ENCODE assay signal across 8 mouse cellular contexts in the genomic region with DNA sequence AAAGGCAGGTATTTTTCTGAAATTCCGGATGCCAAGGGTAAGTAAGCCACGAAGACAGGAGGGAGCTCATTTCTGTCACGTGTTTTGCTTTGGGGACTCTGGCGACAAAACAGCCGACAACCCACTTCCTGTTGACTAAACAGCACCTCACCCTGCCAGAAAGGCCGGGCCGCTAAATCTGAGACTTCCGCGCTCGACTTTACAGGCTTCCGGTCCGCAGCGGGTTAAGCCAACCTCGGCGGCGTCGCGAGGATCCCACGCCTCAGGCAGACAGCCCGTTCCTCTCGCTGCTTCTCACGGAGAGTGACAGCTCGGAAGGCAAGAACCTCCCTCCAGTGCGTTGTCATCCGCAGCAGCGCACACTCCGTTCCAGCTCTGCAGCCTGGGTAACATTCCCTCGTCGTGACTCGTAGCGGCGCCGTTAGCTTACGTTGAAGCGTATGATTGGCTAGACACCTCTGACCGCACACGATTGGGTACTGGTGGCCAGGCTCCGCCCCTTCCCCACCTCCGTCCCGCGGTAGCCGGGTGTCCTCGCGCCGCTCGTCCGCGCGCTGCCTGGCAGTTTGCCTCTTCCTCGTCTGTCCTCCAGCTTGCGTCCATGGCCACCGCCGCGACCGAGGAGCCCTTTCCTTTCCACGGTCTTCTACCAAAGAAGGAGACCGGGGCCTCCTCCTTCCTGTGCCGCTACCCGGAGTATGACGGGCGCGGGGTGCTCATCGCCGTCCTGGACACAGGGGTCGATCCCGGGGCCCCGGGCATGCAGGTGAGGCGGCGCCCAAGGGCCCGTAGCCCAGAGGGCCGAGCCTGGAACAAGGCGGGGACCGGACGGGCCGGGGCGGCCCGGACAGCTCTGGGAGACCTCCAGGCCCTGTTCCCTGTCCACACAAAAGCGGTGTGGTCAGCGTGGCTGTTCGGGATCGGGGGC. TPM values are rescaled to one million over a fixed set of nuclear protein-coding genes. Genes with fewer than 3 reads are reported as not detected.
DNase-seq lines count a peak whose midpoint lies in the region; ATAC-seq and TF ChIP-seq lines count a peak whose summit lies in the region.

Gene Tpp2, plus strand, starts transcription at position 160 of the 928 bp plus-strand sequence.

- peak; percentile 100 for ATAC-seq in forebrain, embryonic 15.5 days (replicated peaks)
- ATAC-seq in neutrophil, adult 5-6 weeks (ENCODE audit: extremely low read depth, insufficient number of reproducible peaks, low FRiP score, poor library complexity, severe bottlenecking), result peak; percentile 98

- H3K36me3 ChIP-seq in ES-E14 (ENCODE audit: control insufficient read depth, insufficient read depth, low read length, poor library complexity, severe bottlenecking), result no peaks in the 10 kb centered on the region
- no peaks in the 10 kb centered on the region for H3K36me3 ChIP-seq in forebrain, embryonic 15.5 days

- no peak for TF ChIP-seq CTCF in lung, adult 2 months (IDR thresholded peaks at IDR 0.05; ENCODE audit: insufficient read depth, low read length)

- peak within 1 kb of the TSS; percentile 95 to 100 for H3K4me3 ChIP-seq in ES-E14 (ENCODE audit: insufficient read depth in 1 of 2, low read depth in 1 of 2, low read length in 2 of 2, poor library complexity in 1 of 2, severe bottlenecking in 1 of 2)
- H3K4me3 ChIP-seq in forebrain, embryonic 15.5 days, result peak within 1 kb of the TSS; percentile 78
- peak within 1 kb of the TSS; percentile 74 for H3K4me3 ChIP-seq in lung, adult 2 months (replicated peaks; ENCODE audit: extremely low read depth, low read depth, low read length)

- peak; percentile 96 for DNase-seq in ES-E14 (ENCODE audit: low read depth, low spot score)
- peak; percentile 98 for DNase-seq in cerebellum, adult 11-12 months
- peak; percentile 96 for DNase-seq in heart, postnatal 25 days (ENCODE audit: low spot score)
- peak; percentile 98 to 99 for DNase-seq in layer of hippocampus, adult 18-20 months (ENCODE audit: low spot score in 2 of 2)
- DNase-seq in lung, adult 2 months, result peak; percentile 96
- peak; percentile 90 to 94 for DNase-seq in thymus, adult 18-20 months

- peak; percentile 96; the same call in 1 of the 2 replicates for TF ChIP-seq POLR2A in lung, adult 2 months (IDR thresholded peaks at IDR 0.05; ENCODE audit: borderline replicate concordance, extremely low read depth, low read depth, low read length)

- H3K4me2 ChIP-seq in forebrain, embryonic 15.5 days (replicated peaks), result peak within 1 kb of the TSS; percentile 62

- no peaks in the 10 kb centered on the region for H3K27me3 ChIP-seq in forebrain, embryonic 15.5 days

- no peaks in the 10 kb centered on the region for H3K9me3 ChIP-seq in ES-E14 (ENCODE audit: control insufficient read depth, insufficient read depth, low read depth, low read length)
- no peaks in the 10 kb centered on the region for H3K9me3 ChIP-seq in forebrain, embryonic 15.5 days

- WGBS in forebrain, embryonic 15.5 days, result under 1% methylated on average over 80 of the region's 81 CpGs
- WGBS in lung, adult 2 months, result under 1% methylated on average over 81 of the region's 81 CpGs

- H3K9ac ChIP-seq in ES-E14 (ENCODE audit: insufficient read depth, low read depth, low read length, poor library complexity, severe bottlenecking), result peak within 1 kb of the TSS; percentile 97
- H3K9ac ChIP-seq in forebrain, embryonic 15.5 days (replicated peaks), result peak within 1 kb of the TSS; percentile 86

- intact Hi-C loops in heart, postnatal 25 days (cut with DNase I), result loop anchor here (5.0 to 10.0 kb wide), 2 partner anchors 106 to 839 kb away; partner anchors contain the start of genes AI597479, Tgfbrap1 and Uxs1

- peaks cover 0 to 5% of the 10 kb centered on the region in 2 experiments; a peak in 1 of 4 replicates for H3K4me1 ChIP-seq in ES-E14 (ENCODE audit: control insufficient read depth in 2 of 2, insufficient read depth in 2 of 2, low read length in 2 of 2, poor library complexity in 1 of 2)
- peaks cover 27% of the 10 kb centered on the region for H3K4me1 ChIP-seq in forebrain, embryonic 15.5 days
- H3K4me1 ChIP-seq in lung, adult 2 months (ENCODE audit: control insufficient read depth, insufficient read depth, low read length), result peaks cover 7% of the 10 kb centered on the region

- H3K27ac ChIP-seq in ES-E14 (ENCODE audit: insufficient read depth, low read depth, low read length, poor library complexity, severe bottlenecking), result peak within 1 kb of the TSS; percentile 73
- peak within 1 kb of the TSS; percentile 97 for H3K27ac ChIP-seq in forebrain, embryonic 15.5 days (replicated peaks)

- in situ Hi-C loops in ES-E14 (cut with MboI; ENCODE audit: low sequenced_read_pairs in 2 of 2, unreplicated experiment in 2 of 2), result no loop called here

TF ChIP-seq in ES-E14, 5 proteins besides CTCF, POLR2A, EP300 and RAD21:
- no peak for TF ChIP-seq ZNF384 (IDR thresholded peaks at IDR 0.05; ENCODE audit: low read depth, low read length)
- TF ChIP-seq ZC3H11A (IDR thresholded peaks at IDR 0.05; ENCODE audit: borderline replicate concordance, low read depth, low read length), result no peak
- TF ChIP-seq CHD2 (IDR thresholded peaks at IDR 0.05; ENCODE audit: low read depth, low read length), result peak; percentile 44; the same call in 1 of the 2 replicates
- TF ChIP-seq HCFC1 (IDR thresholded peaks at IDR 0.05; ENCODE audit: borderline replicate concordance, insufficient read depth, low read length), result peak; percentile 85
- TF ChIP-seq MAFK (IDR thresholded peaks at IDR 0.05; ENCODE audit: insufficient read depth, low read depth, low read length), result no peak

RNA-seq across cellular contexts. Expression of gene Tpp2, which starts in this region (rescaled TPM):
- total RNA-seq in ES-E14 (2012; rRNA removed), result 39.0 and 59.6 TPM in 2 replicates
- polyA plus RNA-seq in forebrain, embryonic 15.5 days (2015; fragmentation: Nextera tagmentation; extraction: Ambion mirVana), result 55.4 and 61.2 TPM in 2 replicates
- 10 to 100 TPM; 41.5 to 44.2 TPM for total RNA-seq in heart, postnatal 25 days (2021)
- total RNA-seq in layer of hippocampus, adult 18-20 months (2021), result 10 to 100 TPM; 44.9 to 46.4 TPM
- 4.7 and 8.4 TPM in 2 replicates for polyA plus RNA-seq in lung, adult 2 months (2012; rRNA removed)
- 84.8 and 100 TPM in 2 replicates for total RNA-seq in neutrophil, adult 5-6 weeks (2017)

Comparison
In these comparisons a context has a peak if more than half of its experiments do, and no peak if none do; other contexts are left out.
1. Peak in every context shown above with its lines: DNase-seq, ATAC-seq, H3K4me3 ChIP-seq and H3K27ac ChIP-seq.